Mouse (Mus musculus) adrenal gland (tissue): ENCODE measurements around the gene Eif4b.

Source experiments
- intact Hi-C: fragments of 180-260 bp; cut with DNase I; formaldehyde crosslinking; loops from one replicate; pipeline ENCODE4 v1.15.1; 2025
- long read RNA-seq, 2 experiments: library from polyadenylated mRNA; unstranded; transcript quantifications; one replicate each; pipeline ENCODE4 v2.0.0; 2020; ENCODE audit warnings: borderline replicate concordance in 1 of 2; ENCODE audit not compliant: insufficient replicate concordance in 1 of 2

Gene Eif4b
- long read RNA-seq, experiment 1, transcript Eif4b-201 (15 exons, 3,854 nt): major isoform, 55 of 100 reads
- long read RNA-seq, experiment 1, partial matches to known transcripts: 25 of 100 reads
- long read RNA-seq, experiment 1, other reads (novel, unspliced or antisense): 20 of 100 reads
- long read RNA-seq, experiment 2, transcript Eif4b-201 (15 exons, 3,854 nt): major isoform, 28 of 69 reads
- long read RNA-seq, experiment 2, partial matches to known transcripts: 28 of 69 reads
- long read RNA-seq, experiment 2, other reads (novel, unspliced or antisense): 13 of 69 reads

DNA sequence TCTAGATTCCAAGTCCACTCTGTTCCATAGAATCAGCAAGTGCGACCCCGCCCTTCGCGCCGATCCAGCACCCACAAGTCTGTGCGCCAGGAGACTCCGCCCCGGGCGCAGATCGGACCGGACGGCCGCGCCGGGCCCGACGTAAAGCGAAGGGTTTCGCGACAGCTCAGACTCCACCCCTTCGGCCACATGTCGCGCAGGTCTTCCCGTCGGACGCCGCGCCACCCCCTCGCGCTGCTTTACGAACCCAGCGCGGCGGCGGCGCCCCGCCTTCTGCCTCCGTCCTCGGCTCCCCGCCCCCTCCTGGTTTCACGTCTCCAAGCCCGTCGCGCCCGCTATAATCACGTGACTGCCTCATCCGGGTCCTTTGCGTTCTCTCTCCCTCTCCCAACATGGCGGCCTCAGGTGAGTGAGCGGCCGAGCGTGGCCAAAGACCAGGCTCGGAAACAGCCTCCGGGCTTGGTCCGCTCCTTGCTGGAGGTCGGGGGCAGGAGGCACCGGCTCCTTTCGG is at the start of gene Eif4b:
Gene Eif4b, plus strand, starts transcription at position 215 of the 511 bp plus-strand sequence.
- intact Hi-C loops: no loop called here

DNA sequence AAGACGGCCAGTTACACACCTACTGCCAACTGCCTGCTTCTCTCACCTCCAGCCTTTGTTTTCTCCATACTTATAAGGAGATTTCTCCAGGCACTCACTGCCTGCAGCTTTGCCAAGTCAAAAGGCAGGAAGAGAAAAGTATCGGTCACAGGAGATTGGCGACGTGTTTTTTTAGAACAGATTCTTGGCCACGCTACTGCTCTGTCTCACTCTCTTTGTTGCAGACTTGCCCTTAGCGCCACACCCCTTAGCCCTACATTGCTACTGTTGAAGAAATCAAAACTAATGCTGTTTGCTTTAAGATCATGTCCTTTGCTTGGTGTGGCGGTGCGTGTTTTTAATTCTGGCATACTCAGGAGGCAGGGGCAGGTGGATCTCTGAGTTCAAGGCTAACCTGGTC is 49.7 kb upstream of the Eif4b start:
- intact Hi-C loops: no loop called here

- intact Hi-C loops: no loop called here
Measured at GRCm38 (mm10) chr15:102025136-102025872, 48.3 kb upstream of the Eif4b start.

DNA sequence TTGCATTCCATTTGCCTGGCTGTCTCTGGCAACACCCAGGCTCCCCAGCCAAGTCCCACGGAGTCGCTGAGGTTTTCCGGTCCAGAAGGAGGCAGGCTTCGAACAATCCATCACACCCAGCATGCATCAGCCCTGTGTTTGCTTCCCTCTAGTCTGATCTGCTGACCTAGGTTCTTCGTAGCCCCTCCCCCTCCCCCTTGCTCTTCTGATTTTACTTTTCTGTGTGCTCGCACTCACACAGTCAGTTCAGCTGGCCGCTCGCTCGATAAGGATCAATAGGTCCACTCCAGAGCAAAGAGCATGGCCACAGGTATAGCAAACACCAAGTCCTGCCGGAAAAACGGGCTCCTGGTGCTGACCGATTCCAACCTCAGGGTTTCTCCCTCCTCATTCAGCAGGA is 47.1 kb upstream of the Eif4b start:
- intact Hi-C loops: no loop called here

GRCm38 (mm10) chr15:102028040-102028439 is 45.5 kb upstream of the Eif4b start, which contains the start of gene Krt18:
TSS of gene Krt18 (plus strand) at chr15:102028180.
- intact Hi-C loops: no loop called here

GRCm38 (mm10) chr15:102034121-102035053 is 39.2 kb upstream of the Eif4b start:
- intact Hi-C loops: no loop called here

- intact Hi-C loops: no loop called here
Measured at GRCm38 (mm10) chr15:102040277-102040676, 33.3 kb upstream of the Eif4b start.

DNA sequence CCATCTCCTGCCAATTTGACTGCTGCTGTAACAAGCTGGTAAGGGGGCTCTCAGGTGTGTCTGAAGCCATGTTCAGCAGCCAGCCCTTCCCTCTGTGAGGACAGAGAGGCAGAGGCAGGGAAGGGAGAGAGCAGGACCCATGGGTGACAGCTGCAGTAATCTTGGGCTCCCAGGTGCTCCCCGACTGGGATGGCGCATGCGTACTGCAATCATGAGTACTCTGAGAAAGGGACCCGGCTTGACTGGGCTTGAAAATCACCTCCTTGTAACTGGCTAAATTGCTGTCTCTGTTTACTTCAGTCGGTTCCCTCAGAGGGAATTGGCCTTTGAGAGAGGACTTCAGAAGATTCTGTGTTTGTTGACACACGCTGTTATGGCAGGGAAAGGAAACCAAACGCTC is 31.6 kb upstream of the Eif4b start:
- intact Hi-C loops: no loop called here

- intact Hi-C loops: no loop called here
Measured at GRCm38 (mm10) chr15:102044745-102045144, 28.8 kb upstream of the Eif4b start.

DNA sequence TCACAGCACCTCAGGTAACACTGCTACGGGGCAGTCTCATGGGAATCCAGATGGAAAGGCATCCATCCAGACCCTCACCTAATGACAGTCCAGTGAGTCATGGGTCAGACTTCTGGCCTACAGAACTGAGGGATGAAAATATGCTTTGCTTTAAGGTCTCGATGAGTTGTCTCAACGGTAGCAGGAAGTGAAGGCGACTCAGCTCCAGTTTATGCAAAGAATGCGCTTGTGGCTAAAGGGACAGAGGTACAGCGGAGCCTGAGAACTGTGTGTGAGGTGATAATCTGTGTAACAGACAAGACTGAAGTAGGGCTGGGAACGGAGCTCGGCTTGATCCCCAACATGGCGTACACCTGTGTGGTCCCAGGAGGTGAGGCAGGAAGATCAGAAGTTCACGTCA is 27.9 kb upstream of the Eif4b start:
- intact Hi-C loops: no loop called here

DNA sequence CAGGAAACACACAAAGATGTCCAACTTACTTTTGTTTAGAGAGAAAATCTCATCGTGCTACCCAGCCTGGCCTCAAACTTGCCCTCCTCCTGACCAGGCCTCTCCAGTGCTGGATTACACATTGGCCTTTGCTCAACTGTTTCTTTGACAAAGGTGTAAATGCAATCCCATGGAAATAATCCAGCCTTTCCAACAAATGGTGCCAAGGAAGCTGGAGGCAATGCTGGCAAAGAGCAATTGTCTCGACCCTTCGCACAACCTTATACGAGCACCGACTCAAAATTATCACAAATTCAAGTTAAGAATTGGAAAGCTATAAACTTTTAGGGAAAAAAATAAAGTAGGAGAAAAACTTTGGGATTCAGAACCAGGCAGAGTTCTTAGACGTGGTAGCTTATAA is 25.6 kb upstream of the Eif4b start:
- intact Hi-C loops: no loop called here

DNA sequence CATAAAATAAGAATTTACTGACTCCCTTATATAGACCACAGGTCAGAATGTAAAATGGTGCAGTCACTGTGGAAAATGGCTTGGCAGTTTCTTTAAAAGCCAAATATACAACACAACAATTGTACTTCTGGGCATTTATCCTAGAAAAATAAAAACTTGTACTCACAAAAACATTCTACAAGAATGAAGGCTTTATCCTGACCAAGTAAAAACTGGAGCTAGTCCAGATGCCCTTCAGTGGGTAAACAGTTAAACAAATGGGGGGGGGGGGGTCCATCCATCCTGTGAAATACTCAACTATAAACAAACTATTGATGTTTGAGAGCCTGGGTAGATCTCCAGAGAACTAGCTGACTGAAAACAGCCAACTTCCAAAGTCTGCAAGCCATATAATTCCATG is 23.7 kb upstream of the Eif4b start:
- intact Hi-C loops: no loop called here

- intact Hi-C loops: no loop called here
Measured at GRCm38 (mm10) chr15:102051920-102052683, 21.5 kb upstream of the Eif4b start.

- intact Hi-C loops: no loop called here
Measured at GRCm38 (mm10) chr15:102056495-102057174, 16.9 kb upstream of the Eif4b start.

DNA sequence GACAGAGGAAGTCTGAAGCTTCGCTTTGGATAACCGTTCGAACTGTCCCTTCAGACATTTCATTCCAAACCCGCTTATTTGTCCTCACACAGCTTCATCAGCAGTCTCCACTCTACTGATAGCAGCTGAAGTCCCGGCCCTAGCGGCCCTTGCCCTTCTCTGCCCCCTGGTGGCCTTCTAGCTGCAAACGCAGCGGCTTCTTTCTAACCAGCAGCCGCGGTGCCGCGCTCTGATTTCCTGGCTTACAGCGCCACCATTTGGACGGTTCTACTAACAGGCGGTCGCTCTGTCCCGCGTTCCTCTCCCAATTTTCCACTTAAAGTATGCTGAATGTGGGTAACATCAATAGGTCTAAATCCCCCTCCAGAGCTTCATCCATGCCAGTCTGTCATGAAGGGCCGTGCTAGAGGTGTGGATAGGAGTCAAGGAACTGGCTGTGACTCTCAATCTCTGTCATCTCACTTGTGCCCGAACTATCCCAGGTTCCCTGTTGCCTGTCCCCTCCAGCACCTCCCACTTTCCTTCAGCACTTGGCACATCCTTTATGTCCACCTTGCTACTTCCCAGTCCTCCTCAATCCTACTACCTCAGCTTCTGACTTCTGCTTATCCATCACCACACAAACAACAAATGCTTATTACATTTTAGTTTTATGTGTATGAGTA is 7.8 kb upstream of the Eif4b start:
- intact Hi-C loops: loop anchor here (1.0 to 10.0 kb wide), 3 partner anchors 77 to 728 kb away; no protein-coding TSS in a partner anchor

GRCm38 (mm10) chr15:102070476-102071467 is 2.8 kb upstream of the Eif4b start:
- intact Hi-C loops: no loop called here

GRCm38 (mm10) chr15:102072963-102073558 is 512 bp upstream of the Eif4b start:
- intact Hi-C loops: no loop called here
